Mouse (Mus musculus): ENCODE results near the gene Cmtm8. TPM values are rescaled to one million over a fixed set of nuclear protein-coding genes. Genes with fewer than 3 reads are reported as not detected.

Gene Cmtm8
- total RNA-seq, 2 experiments from 2014 or later, result 2.4 to 3.0 TPM

- intact Hi-C loops (cut with DNase I), result no loop called here
- no peak for DNase-seq
These were observed 80.6 kb downstream of the Cmtm8 start for GRCm38 (mm10) chr9:114763341-114763740.

- intact Hi-C loops (cut with DNase I), result no loop called here
- DNase-seq, result no peak
These were observed 82.1 kb downstream of the Cmtm8 start for GRCm38 (mm10) chr9:114761848-114762247.

GRCm38 (mm10) chr9:114760353-114760752 is 83.6 kb downstream of the Cmtm8 start:
- DNase-seq, result no peak
- intact Hi-C loops (cut with DNase I), result no loop called here

GRCm38 (mm10) chr9:114759886-114760285 is 84.1 kb downstream of the Cmtm8 start:
- no peak for DNase-seq
- intact Hi-C loops (cut with DNase I), result no loop called here

GRCm38 (mm10) chr9:114758801-114759200 is 85.2 kb downstream of the Cmtm8 start:
- intact Hi-C loops (cut with DNase I), result no loop called here
- no peak for DNase-seq

GRCm38 (mm10) chr9:114758272-114758671 is 85.7 kb downstream of the Cmtm8 start:
- intact Hi-C loops (cut with DNase I), result no loop called here
- DNase-seq, result no peak

GRCm38 (mm10) chr9:114752863-114753484 is 91.0 kb downstream of the Cmtm8 start:
- intact Hi-C loops (cut with DNase I), result loop anchor here (5.0 kb wide), 1 partner anchor 44 kb away; no protein-coding TSS in a partner anchor

GRCm38 (mm10) chr9:114752311-114752710 is 91.6 kb downstream of the Cmtm8 start:
- intact Hi-C loops (cut with DNase I), result loop anchor here (5.0 kb wide), 1 partner anchor 45 kb away; no protein-coding TSS in a partner anchor
- no peak for DNase-seq

More at GRCm38 (mm10) chr9:114752863-114753484, 91.0 kb downstream of the Cmtm8 start:
- peak; percentile 88 for DNase-seq

GRCm38 (mm10) chr9:114751582-114751981 is 92.4 kb downstream of the Cmtm8 start:
- no peak for DNase-seq

GRCm38 (mm10) chr9:114747466-114747865 is 96.5 kb downstream of the Cmtm8 start:
- DNase-seq, result no peak
- intact Hi-C loops (cut with DNase I), result no loop called here

More at GRCm38 (mm10) chr9:114751582-114751981, 92.4 kb downstream of the Cmtm8 start:
- intact Hi-C loops (cut with DNase I), result loop anchor here (5.0 kb wide), 1 partner anchor 46 kb away; no protein-coding TSS in a partner anchor

GRCm38 (mm10) chr9:114747012-114747411 is 96.9 kb downstream of the Cmtm8 start:
- intact Hi-C loops (cut with DNase I), result no loop called here

GRCm38 (mm10) chr9:114745654-114746053 is 98.3 kb downstream of the Cmtm8 start:
- DNase-seq, result no peak
- intact Hi-C loops (cut with DNase I), result no loop called here

More at GRCm38 (mm10) chr9:114747012-114747411, 96.9 kb downstream of the Cmtm8 start:
- DNase-seq, result no peak

- no peak for DNase-seq
- intact Hi-C loops (cut with DNase I), result no loop called here
These were observed 98.8 kb downstream of the Cmtm8 start for GRCm38 (mm10) chr9:114745163-114745562.

GRCm38 (mm10) chr9:114742731-114743130 is 101.2 kb downstream of the Cmtm8 start:
- no peak for DNase-seq
- intact Hi-C loops (cut with DNase I), result no loop called here

GRCm38 (mm10) chr9:114740336-114740735 is 103.6 kb downstream of the Cmtm8 start:
- DNase-seq, result no peak
- intact Hi-C loops (cut with DNase I), result no loop called here

Other genes starting within 250 kb of the Cmtm8 start
- 10 to 100 TPM; 11.9 to 15.0 TPM for gene Cnot10, start 204.0 kb downstream of the Cmtm8 start, total RNA-seq (2021)
- 10 to 100 TPM; 31.0 to 38.0 TPM for gene Dync1li1, start 155.4 kb downstream of the Cmtm8 start, total RNA-seq (2021)
- gene Cmtm6, start 113.0 kb downstream of the Cmtm8 start, total RNA-seq (2021), result 1 to 10 TPM; 6.5 to 6.7 TPM
- 1 to 10 TPM; 4.8 to 5.3 TPM for gene Cmtm7, start 62.3 kb downstream of the Cmtm8 start, total RNA-seq (2021)
- 10 to 100 TPM; 16.5 to 18.5 TPM for gene Gpd1l, start 89.8 kb upstream of the Cmtm8 start, total RNA-seq (2021)
- 1 to 10 TPM; 2.5 to 5.1 TPM for gene Osbpl10, start 134.4 kb upstream of the Cmtm8 start, total RNA-seq (2021)
- 10 to 100 TPM; 12.0 to 25.0 TPM for gene Rps27rt, start 138.6 kb upstream of the Cmtm8 start, total RNA-seq (2021)

All from gastrocnemius, postnatal 36 days (tissue).